Mouse (Mus musculus) limb, embryonic 14.5 days (tissue): ENCODE data around the gene Sde2. TPM values are rescaled to one million over a fixed set of nuclear protein-coding genes. Genes with fewer than 3 reads are reported as not detected.
A peak's percentile ranks its signal among the peaks of the same experiment; 100 is the strongest.
"Not testable (repeated sequence)": the region's sequence is repeated elsewhere in the genome, so short reads cannot be mapped to it uniquely, and the experiment has no call there.

ENCODE experiments used
- ATAC-seq: fragments of 200-750 bp; cut with Nextera tagmentation; 2 replicates; pipeline ENCODE4 v1.8.0; 2017; ENCODE audit warnings: low read depth, moderate number of reproducible peaks, moderate TSS enrichment; ENCODE audit not compliant: low FRiP score
- DNase-seq: peaks from one replicate; pipeline ENCODE4 v3.0.0-alpha.2; 2015; ENCODE audit warnings: low spot score
- H3K27ac ChIP-seq: fragments of 300-500 bp; sonication (generic); replicated peaks from 2 replicates; pipeline ENCODE4 v1.5.1; 2014; ENCODE audit warnings: low read depth, mild to moderate bottlenecking, low read length, moderate library complexity, mixed read lengths
- H3K27me3 ChIP-seq: fragments of 300-500 bp; sonication (generic); 2 replicates; pipeline ENCODE4 v1.6.1; 2014; ENCODE audit warnings: low read length, mixed read lengths; ENCODE audit not compliant: control insufficient read depth, insufficient read depth
- H3K36me3 ChIP-seq: fragments of 300-500 bp; sonication (generic); 2 replicates; pipeline ENCODE4 v1.6.1; 2014; ENCODE audit warnings: mild to moderate bottlenecking, low read length, moderate library complexity, mixed read lengths; ENCODE audit not compliant: control insufficient read depth, insufficient read depth
- H3K4me1 ChIP-seq: fragments of 300-500 bp; sonication (generic); 2 replicates; pipeline ENCODE4 v1.6.1; 2014; ENCODE audit warnings: antibody characterized with exemption, low read length, mixed read lengths; ENCODE audit not compliant: control insufficient read depth, insufficient read depth
- H3K4me2 ChIP-seq: fragments of 300-500 bp; sonication (generic); replicated peaks from 2 replicates; pipeline ENCODE4 v1.6.1; 2014; ENCODE audit warnings: low read depth, mild to moderate bottlenecking, low read length, moderate library complexity; ENCODE audit not compliant: severe bottlenecking
- H3K4me3 ChIP-seq: fragments of 300-500 bp; sonication (generic); replicated peaks from 2 replicates; pipeline ENCODE4 v1.5.1; 2014; ENCODE audit warnings: low read length
- H3K9ac ChIP-seq: fragments of 300-500 bp; sonication (generic); 2 replicates; pipeline ENCODE4 v1.6.1; 2014; ENCODE audit warnings: mild to moderate bottlenecking, low read depth, low read length, moderate library complexity; ENCODE audit not compliant: severe bottlenecking
- H3K9me3 ChIP-seq: fragments of 300-500 bp; sonication (generic); 2 replicates; pipeline ENCODE4 v1.6.1; 2016; ENCODE audit warnings: low read length; ENCODE audit not compliant: control insufficient read depth
- POLR2A ChIP-seq: fragments of 200-500 bp; IDR thresholded peaks from 2 replicates; pipeline ENCODE4 v1.8.0; 2012; ENCODE audit warnings: inconsistent platforms, mild to moderate bottlenecking, moderate library complexity, borderline replicate concordance; ENCODE audit not compliant: insufficient read depth, insufficient read length; ENCODE audit errors: extremely low read depth
- WGBS: fragments of 180-500 bp; shearing (Covaris S2); extraction: QIAGEN DNeasy Blood & Tissue Kit; methylation state at CpG from one replicate; pipeline ENCODE4 v1.1.7; 2014; 5-methylcytosine and 5-hydroxymethylcytosine counted together
- polyA plus RNA-seq, 2 experiments: library from polyadenylated mRNA; depleted of rRNA in 1 of 2; stranded (reverse) in 1 of 2; unstranded in 1 of 2; fragments of >200 nt; fragmentation: Nextera tagmentation in 1 of 2; extraction: Ambion mirVana in 1 of 2; gene quantifications; 2 replicates each; pipeline versions ENCODE4 v1.2.1 to v1.2.3; 2012 to 2014

The Sde2 gene
- polyA plus RNA-seq, 2 experiments = 24.6 to 30.9 TPM

DNA sequence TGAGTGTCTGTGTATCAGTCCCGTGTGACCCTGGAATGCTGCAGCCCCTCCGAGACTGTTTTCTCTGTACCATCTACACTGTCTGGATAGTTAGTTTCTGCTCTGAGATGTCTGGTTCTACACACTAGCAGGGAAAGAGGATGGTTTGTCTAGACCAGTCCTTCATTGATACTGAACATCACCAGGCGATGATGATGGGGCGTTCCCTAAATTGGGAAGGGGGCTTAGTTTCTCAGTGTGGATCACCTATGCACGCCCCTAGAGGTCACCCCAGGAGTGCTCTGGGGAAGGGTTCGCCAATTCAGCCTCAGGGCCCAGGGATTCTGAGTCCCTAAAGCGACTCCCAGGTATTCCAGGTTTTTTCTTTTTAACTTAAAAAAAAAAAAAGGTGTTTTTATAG, 38.2 kb downstream of the Sde2 start:
- H3K9ac ChIP-seq = 0 out of 2 replicates have a peak overlapping the region, but pooled peaks have one; percentile 12
- no peak for DNase-seq
- H3K4me2 ChIP-seq = peak overlapping the region; percentile 32
- TF ChIP-seq POLR2A = no peak
- ATAC-seq = no peak
- WGBS = 41% methylated on average over 7 of the region's 7 CpGs
- H3K36me3 ChIP-seq = no peaks in the 10 kb centered on the region
- peaks cover 5% of the 10 kb centered on the region for H3K27me3 ChIP-seq
- H3K4me1 ChIP-seq = peaks cover 14% of the 10 kb centered on the region
- 0 out of 2 replicates have a peak overlapping the region, but pooled peaks have one; percentile 5 for H3K27ac ChIP-seq
- H3K4me3 ChIP-seq = no peak overlapping the region
- no peaks in the 10 kb centered on the region for H3K9me3 ChIP-seq

DNA sequence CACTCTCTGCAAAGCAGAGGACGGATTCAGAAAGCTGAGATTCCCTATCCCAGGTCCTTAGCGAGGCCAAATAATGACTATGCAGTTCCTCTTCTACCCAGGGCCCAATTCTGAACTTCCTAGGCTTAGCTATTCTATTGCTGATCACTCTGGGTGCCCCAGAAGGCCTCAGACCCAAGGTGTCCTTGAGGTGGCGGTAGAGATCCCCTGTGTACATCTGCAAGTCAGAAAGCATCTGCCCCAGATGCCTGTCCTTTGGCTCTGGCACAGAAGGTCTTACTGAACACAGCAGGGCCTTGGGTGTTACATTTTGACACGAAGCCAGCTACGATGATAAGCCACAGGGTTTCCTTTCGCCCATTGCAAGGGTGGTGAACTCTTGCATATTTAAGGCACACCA, 38.9 kb downstream of the Sde2 start:
- H3K9me3 ChIP-seq = no peaks in the 10 kb centered on the region
- H3K27me3 ChIP-seq = peaks cover 11% of the 10 kb centered on the region
- no peaks in the 10 kb centered on the region for H3K36me3 ChIP-seq
- no peak for TF ChIP-seq POLR2A
- H3K27ac ChIP-seq = no peak overlapping the region
- WGBS = 34% methylated on average over 6 of the region's 6 CpGs
- no peak overlapping the region for H3K9ac ChIP-seq
- peaks cover 14% of the 10 kb centered on the region for H3K4me1 ChIP-seq
- ATAC-seq (no peak), DNase-seq (no peak)
- H3K4me3 ChIP-seq = no peak overlapping the region
- H3K4me2 ChIP-seq = no peak overlapping the region

DNA sequence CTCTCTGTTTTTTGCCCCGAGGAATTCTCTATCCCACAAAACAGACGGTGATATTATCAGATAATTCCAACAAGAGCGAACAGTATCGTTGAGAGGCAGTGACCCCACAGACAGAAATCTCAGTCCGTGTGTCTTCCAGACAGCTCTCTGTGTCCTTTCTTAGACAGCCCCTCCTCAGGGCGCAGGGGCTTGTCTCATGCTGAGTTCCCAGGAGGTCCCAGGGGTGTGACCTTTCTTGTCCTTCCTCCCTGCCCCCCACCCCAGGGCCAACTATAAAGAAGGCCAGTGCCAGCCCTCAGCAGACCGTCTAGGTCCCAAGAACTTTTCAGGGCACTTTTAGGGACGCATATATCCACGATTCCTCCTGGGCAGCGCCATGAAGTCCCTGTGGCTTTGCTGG, 41.9 kb downstream of the Sde2 start, which contains the start of gene Lefty2:
Lefty2 (plus strand) TSS at position 301 of the 400 bp plus-strand sequence.
- H3K9me3 ChIP-seq = no peaks in the 10 kb centered on the region
- no peak within 1 kb of the TSS for H3K27ac ChIP-seq
- ATAC-seq = no peak
- no peak for DNase-seq
- no peak within 1 kb of the TSS for H3K4me3 ChIP-seq
- TF ChIP-seq POLR2A = no peak
- H3K4me1 ChIP-seq = peaks cover 14% of the 10 kb centered on the region
- 64% methylated on average over 10 of the region's 10 CpGs for WGBS
- no peaks in the 10 kb centered on the region for H3K36me3 ChIP-seq
- no peak within 1 kb of the TSS for H3K9ac ChIP-seq
- no peak within 1 kb of the TSS for H3K4me2 ChIP-seq
- peaks cover 16% of the 10 kb centered on the region for H3K27me3 ChIP-seq

DNA sequence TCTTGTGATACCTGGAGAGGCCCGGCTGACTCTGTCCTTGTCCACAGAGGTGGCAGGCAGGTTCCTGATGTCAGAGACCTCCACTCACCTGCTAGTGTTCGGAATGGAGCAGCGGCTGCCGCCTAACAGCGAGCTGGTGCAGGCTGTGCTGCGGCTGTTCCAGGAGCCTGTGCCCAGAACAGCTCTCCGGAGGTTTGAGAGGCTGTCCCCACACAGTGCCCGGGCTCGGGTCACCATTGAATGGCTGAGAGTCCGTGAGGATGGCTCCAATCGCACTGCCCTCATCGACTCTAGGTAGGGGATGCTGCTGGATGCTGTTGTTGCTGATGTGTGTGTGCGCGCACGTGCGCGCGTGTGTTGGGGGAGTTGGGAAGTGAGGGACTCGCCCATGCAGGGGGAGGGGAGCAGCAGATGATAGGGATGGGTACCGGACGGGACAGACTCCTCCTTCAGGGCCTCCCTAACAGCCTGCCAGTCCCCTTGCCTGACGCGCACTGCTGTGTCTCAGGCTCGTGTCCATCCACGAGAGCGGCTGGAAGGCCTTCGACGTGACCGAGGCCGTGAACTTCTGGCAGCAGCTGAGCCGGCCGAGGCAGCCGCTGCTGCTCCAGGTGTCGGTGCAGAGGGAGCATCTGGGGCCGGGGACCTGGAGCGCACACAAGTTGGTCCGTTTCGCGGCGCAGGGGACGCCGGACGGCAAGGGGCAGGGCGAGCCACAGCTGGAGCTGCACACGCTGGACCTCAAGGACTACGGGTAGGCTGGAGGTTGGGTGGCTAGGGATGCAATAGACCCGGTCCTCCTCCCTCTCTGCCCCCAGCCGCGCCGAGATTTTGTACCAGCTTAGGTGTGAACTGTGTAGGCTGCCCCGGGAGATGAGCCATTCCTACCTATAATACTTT, 43.4 kb downstream of the Sde2 start:
- ATAC-seq = peak; percentile 41; the same call in 1 of the 2 replicates
- not testable (repeated sequence) for H3K4me1 ChIP-seq, DNase-seq, H3K9ac ChIP-seq, H3K27ac ChIP-seq, H3K36me3 ChIP-seq, H3K9me3 ChIP-seq
- WGBS = 8% methylated on average over 38 of the region's 51 CpGs
- Histone ChIP-seq H3K27me3 (peaks cover 16% of the 10 kb centered on the region), H3K4me3 (peak overlapping the region; percentile 24), H3K4me2 (peak overlapping the region; percentile 28)

DNA sequence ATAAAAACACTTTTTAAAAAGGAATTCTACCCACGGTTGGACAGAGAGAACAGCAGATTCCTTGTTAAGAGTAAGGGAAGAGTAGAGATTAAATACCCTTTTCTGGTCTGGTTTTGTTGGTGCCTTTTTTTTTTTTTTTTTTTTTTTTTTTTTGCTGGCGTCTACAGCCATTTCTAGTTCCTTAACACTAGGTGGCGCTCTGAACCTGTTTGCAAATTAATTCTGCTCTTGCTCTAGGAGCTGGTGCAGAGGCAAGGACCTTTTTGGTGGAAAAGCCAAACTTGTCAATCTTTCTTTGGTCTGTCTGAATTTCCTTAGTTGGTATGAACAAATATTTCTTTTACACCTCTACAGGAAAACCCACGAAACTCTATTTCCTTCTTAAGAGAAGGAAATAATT, 50.2 kb downstream of the Sde2 start:
- Histone ChIP-seq H3K4me1 (peaks cover 12% of the 10 kb centered on the region), H3K27me3 (no peaks in the 10 kb centered on the region), H3K9me3 (no peaks in the 10 kb centered on the region), H3K4me2 (no peak overlapping the region), H3K4me3 (no peak overlapping the region), H3K9ac (no peak overlapping the region), H3K27ac (no peak overlapping the region), H3K36me3 (peaks cover 6% of the 10 kb centered on the region)
- ATAC-seq (no peak), DNase-seq (peak; percentile 47)
- TF ChIP-seq POLR2A = no peak
- WGBS = 0% methylated on average over 4 of the region's 4 CpGs
